Mouse (Mus musculus): ENCODE data around the gene Gtf2ird2. TPM values are rescaled to one million over a fixed set of nuclear protein-coding genes. Genes with fewer than 3 reads are reported as not detected.

Gene Gtf2ird2
- total RNA-seq, 2 experiments from 2014 or later: 9.8 to 10.3 TPM

GRCm38 (mm10) chr5:134182172-134182571, 1.6 kb upstream of the Gtf2ird2 start:
- no peak for DNase-seq (ENCODE audit: low spot score in 2 of 2)

GRCm38 (mm10) chr5:134182735-134183134, 1.1 kb upstream of the Gtf2ird2 start:
- DNase-seq (ENCODE audit: low spot score in 2 of 2): no peak

- DNase-seq (ENCODE audit: low spot score in 2 of 2): no peak
These were observed 657 bp upstream of the Gtf2ird2 start for GRCm38 (mm10) chr5:134183162-134183561.

GRCm38 (mm10) chr5:134186059-134186458, 2.2 kb downstream of the Gtf2ird2 start:
- no peak for DNase-seq (ENCODE audit: low spot score in 2 of 2)

GRCm38 (mm10) chr5:134186961-134187731, 3.3 kb downstream of the Gtf2ird2 start:
- DNase-seq (ENCODE audit: low spot score in 2 of 2): no peak

- DNase-seq (ENCODE audit: low spot score in 2 of 2): no peak
These were observed 4.8 kb downstream of the Gtf2ird2 start for GRCm38 (mm10) chr5:134188571-134188970.

GRCm38 (mm10) chr5:134193664-134194063, 9.8 kb downstream of the Gtf2ird2 start:
- no peak for DNase-seq (ENCODE audit: low spot score in 2 of 2)

- no peak for DNase-seq (ENCODE audit: low spot score in 2 of 2)
These were observed 22.9 kb downstream of the Gtf2ird2 start for GRCm38 (mm10) chr5:134206721-134207120.

- DNase-seq (ENCODE audit: low spot score in 2 of 2): no peak
These were observed 26.2 kb downstream of the Gtf2ird2 start for GRCm38 (mm10) chr5:134209931-134210554.

- DNase-seq (ENCODE audit: low spot score in 2 of 2): no peak
These were observed 30.4 kb downstream of the Gtf2ird2 start for GRCm38 (mm10) chr5:134214021-134214806.

- DNase-seq (ENCODE audit: low spot score in 2 of 2): no peak
These were observed 34.1 kb downstream of the Gtf2ird2 start for GRCm38 (mm10) chr5:134217900-134218299.

- no peak for DNase-seq (ENCODE audit: low spot score in 2 of 2)
These were observed 37.5 kb downstream of the Gtf2ird2 start for GRCm38 (mm10) chr5:134221278-134221677.

- no peak for DNase-seq (ENCODE audit: low spot score in 2 of 2)
These were observed 37.9 kb downstream of the Gtf2ird2 start for GRCm38 (mm10) chr5:134221708-134222150.

GRCm38 (mm10) chr5:134225110-134225901, 41.5 kb downstream of the Gtf2ird2 start:
- DNase-seq (ENCODE audit: low spot score in 2 of 2): no peak

GRCm38 (mm10) chr5:134226946-134227345, 43.1 kb downstream of the Gtf2ird2 start:
- DNase-seq (ENCODE audit: low spot score in 2 of 2): no peak

- DNase-seq (ENCODE audit: low spot score in 2 of 2): no peak
These were observed 43.9 kb downstream of the Gtf2ird2 start for GRCm38 (mm10) chr5:134227574-134228248.

- no peak for DNase-seq (ENCODE audit: low spot score in 2 of 2)
These were observed 44.4 kb downstream of the Gtf2ird2 start for GRCm38 (mm10) chr5:134228249-134228638.

- no peak for DNase-seq (ENCODE audit: low spot score in 2 of 2)
These were observed 45.6 kb downstream of the Gtf2ird2 start, which contains the start of gene Ncf1 for GRCm38 (mm10) chr5:134229391-134229790. Ncf1 (minus strand) TSS chr5:134229625.

- DNase-seq (ENCODE audit: low spot score in 2 of 2): no peak
These were observed 47.6 kb downstream of the Gtf2ird2 start for GRCm38 (mm10) chr5:134231376-134231775.

GRCm38 (mm10) chr5:134232111-134232510, 48.3 kb downstream of the Gtf2ird2 start:
- no peak for DNase-seq (ENCODE audit: low spot score in 2 of 2)

All from gastrocnemius, postnatal 4 days (tissue).